Mouse (Mus musculus) layer of hippocampus, adult 18-20 months (tissue): ENCODE measurements at regions not wholly inside any gene's neighbourhood (a gene's known extent, or its start where the extent isn't known, plus 50 kb on each side); places are given as distances from the start of the nearest gene placed in this dataset.

Source experiments
- DNase-seq, 2 experiments: peaks; one replicate each; pipeline ENCODE4 v3.0.0; 2022; ENCODE audit warnings: low spot score in 2 of 2

DNA sequence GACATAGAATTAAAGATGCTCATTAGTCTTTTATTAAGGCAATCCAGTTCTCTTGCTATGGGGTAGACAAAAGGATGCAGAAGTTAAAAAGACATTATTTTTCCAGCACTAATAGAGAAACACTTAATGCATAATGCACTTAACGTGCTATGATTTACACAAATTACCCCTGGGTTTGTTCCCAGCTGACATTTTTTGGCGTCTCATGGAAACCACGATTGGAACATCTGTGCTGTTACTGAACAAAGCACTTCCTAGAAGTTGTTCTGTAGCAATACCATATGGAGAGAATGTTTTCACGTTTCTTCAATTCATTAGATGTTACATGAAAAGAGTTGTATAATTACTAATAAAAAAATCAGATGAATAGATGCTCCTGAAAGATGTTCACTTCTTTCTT, 635.2 kb downstream of the Gm597 start:
- DNase-seq, result peak in 1 of 2 experiments; percentile 11

DNA sequence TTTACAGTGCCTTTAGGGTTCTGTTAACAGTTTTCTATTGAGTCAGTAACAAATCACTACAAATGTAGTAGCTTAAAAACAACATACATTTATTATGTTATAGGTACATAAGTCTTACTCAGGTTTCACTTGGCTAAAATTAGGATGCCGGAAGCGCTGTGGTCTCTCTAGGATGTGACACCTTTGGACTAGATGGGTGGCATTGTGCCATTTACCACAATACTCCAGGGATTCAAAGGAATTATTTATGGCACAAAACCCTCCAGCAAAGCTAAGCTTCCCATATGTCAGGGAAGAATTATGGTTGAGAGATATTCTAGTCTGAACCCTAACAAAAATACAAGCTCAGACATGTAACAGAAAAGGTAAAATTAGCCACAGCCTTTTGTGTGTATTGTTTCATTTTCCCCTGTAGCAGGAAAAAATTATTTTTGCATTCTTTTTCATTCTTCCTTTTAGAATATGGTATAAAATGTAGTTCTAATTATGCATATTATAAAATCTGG, 678.0 kb downstream of the Gm597 start:
- DNase-seq, result no peak

DNA sequence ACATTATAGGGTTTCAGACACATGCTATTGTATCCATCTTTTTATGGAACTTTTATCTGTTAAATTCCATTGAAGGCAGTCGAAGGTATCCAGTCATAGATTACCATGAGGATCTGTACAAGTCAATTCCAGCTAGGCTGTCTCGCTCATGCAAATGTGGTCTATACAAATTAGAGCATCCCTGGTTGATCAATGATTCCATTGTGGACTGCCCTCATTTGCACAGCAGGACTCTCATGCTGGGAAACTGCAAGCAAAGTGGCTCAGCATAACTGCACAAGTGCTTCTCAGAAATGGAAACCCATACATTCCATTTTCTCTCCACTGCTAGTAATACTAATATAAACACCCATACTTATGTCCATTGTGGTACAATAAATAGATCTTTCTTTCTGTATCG, 695.6 kb downstream of the Gm597 start:
- DNase-seq, result no peak

DNA sequence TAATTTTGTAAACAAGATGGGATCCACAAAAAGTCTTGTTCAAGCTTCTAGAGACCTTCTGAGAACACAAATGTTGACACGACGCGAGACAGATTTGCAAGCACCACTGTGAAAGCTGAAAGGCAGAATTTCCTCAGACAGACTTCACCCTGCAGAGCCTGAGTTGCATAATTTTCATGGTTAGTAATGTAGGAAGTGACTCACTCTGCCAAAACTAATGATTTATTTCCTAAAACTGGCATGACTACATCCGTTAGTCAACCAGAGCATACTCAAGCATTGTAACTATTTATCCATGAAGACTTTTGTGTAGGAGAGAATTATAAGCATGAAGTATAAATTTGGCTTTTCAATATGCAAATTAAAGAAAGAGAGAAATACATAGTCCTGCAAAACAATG, 726.1 kb downstream of the Gm597 start:
- DNase-seq, result peak in 1 of 2 experiments; percentile 2

DNA sequence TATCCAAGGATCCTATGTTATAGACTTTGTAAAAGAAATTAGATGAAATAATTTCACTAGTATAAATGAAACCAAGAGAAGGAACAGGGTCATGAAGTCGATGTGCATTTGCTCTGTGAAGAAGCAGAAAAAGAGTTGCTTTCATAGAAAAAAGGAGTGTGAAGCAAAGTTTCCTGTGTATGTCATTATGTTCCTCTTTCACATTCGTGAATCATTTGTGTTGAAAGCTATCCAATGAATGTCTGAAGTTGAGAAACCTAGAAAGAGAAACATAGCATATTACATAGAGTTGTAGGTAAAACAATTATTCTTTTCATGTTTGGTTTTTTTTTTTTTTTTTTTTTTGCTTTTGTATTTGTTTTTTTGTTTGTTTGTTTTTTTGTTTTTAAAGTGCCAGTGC, 732.1 kb downstream of the Gm597 start:
- DNase-seq, result no peak

DNA sequence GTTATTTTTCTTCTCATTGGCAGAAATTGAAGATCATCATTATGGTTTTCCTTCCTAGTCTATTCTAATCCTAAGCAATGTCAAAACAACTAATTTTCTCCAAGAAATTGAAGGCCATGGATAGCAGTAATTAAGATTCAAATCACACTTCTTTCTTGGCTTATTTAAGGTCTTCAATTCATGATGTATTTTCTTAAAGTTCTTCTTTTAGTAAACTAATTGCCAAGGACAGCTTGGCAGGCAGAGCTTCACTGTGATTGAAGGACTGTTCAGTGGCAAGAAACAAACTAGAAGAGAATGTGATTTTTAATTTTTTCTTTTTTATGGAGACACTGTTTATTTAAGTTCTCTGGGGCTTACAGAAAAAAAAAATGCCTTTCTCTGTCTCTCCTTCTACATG, 732.7 kb downstream of the Gm597 start:
- no peak for DNase-seq

DNA sequence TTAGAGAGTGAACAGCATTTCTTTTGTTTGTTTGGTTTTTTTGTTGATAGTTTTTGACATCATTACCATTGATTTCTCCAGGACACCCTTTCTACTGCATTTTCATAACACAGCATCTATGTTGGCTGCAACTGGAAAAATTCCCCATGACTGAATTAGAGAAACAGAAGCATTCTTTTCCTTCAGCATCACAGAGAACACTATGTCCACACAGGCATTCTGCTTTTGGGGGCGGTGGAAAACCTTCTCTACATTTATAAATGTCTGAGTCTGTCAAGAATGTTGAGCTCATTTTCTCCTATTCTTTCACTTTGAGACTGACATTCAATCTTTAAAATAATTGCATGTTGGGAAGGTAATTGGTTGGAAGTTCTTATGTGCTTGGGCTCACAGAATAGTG, 734.4 kb downstream of the Gm597 start:
- DNase-seq, result peak in 1 of 2 experiments; percentile 2

DNA sequence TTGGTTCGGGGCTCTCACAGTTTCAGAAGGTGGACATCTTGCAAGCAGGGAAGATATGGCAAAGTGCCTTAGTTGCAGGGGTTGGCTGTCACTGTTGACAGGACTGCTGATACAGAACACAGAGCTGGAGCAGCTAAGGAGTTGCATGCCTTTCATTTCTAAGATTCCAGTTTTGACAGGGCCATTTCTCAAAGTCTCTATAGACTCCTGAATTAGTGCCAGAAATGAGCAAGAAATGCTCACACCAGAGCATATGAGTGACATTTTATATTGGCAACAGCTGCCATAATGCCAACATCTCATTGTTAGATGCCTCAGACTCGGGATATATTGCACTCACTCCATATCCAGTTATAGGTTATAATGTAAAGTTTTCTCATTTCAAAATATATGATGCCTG, 754.3 kb downstream of the Gm597 start:
- no peak for DNase-seq

DNA sequence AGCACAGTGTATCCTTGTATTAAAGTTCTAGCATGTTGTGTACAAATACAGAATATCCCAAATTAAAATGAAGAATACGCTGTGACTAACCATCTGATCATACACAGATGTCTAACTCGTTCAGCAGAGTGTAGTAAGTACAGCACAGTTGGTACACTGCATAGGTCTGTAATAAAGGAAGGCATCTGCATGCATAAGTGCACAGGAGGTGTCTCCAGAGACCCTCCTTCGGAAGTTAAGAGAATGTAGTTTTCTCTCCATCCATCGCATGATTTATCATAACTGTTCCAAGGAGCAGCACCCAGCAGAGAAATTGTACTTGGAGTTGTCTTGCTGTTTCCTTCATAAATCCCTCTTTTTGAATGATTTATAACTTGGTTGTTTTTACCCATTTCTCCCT, 781.6 kb downstream of the Gm597 start:
- DNase-seq, result peak in 1 of 2 experiments; percentile 14

DNA sequence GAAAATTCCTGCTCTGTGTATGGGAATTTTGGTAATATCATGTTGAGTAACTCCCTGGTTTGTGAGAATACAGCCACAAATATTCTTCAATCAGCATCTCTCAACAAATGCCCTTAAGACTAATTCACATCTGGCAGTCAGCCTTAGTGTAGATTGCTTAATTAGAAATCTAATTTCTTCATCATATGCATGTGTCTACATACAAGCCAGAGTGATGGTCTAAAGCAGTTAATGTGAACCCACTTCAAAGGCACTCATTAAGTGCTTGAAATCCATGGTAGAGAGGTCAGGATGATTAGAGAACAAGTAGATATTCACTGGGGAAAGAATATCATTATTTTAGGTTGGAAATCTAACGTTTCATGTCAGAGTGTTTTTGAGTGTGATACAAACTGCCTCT, 816.7 kb downstream of the Gm597 start:
- no peak for DNase-seq
